Mouse (Mus musculus) brain, embryonic 18.5 days (tissue): ENCODE data around the gene Palld.

Experiments
- DNase-seq: peaks from one replicate; pipeline ENCODE4 v3.0.0-alpha.2; 2012; ENCODE audit warnings: low read depth, low spot score

Gene Palld

GRCm38 (mm10) chr8:61730669-61731068 is 171.8 kb downstream of the Palld start:
- no peak for DNase-seq

GRCm38 (mm10) chr8:61725306-61726017 is 177.0 kb downstream of the Palld start:
- DNase-seq, result no peak

- no peak for DNase-seq
These were observed 180.3 kb downstream of the Palld start for GRCm38 (mm10) chr8:61722226-61722625.

GRCm38 (mm10) chr8:61715351-61716125 is 187.0 kb downstream of the Palld start:
- DNase-seq, result no peak

- no peak for DNase-seq
These were observed 188.1 kb downstream of the Palld start for GRCm38 (mm10) chr8:61714293-61714831.

GRCm38 (mm10) chr8:61713195-61713990 is 189.1 kb downstream of the Palld start:
- DNase-seq, result no peak

GRCm38 (mm10) chr8:61712426-61712825 is 190.1 kb downstream of the Palld start:
- DNase-seq, result no peak

GRCm38 (mm10) chr8:61708586-61709305 is 193.7 kb downstream of the Palld start:
- DNase-seq, result no peak

GRCm38 (mm10) chr8:61705491-61705890 is 197.0 kb downstream of the Palld start:
- no peak for DNase-seq

- DNase-seq, result no peak
These were observed 200.4 kb downstream of the Palld start for GRCm38 (mm10) chr8:61702122-61702521.

GRCm38 (mm10) chr8:61700932-61701681 is 201.4 kb downstream of the Palld start:
- DNase-seq, result no peak

- no peak for DNase-seq
These were observed 202.2 kb downstream of the Palld start for GRCm38 (mm10) chr8:61700298-61700697.

GRCm38 (mm10) chr8:61698959-61699358 is 203.5 kb downstream of the Palld start:
- no peak for DNase-seq

- no peak for DNase-seq
These were observed 204.6 kb downstream of the Palld start for GRCm38 (mm10) chr8:61697728-61698385.

GRCm38 (mm10) chr8:61696846-61697455 is 205.5 kb downstream of the Palld start:
- no peak for DNase-seq

GRCm38 (mm10) chr8:61695416-61695815 is 207.1 kb downstream of the Palld start:
- no peak for DNase-seq

GRCm38 (mm10) chr8:61692866-61693265 is 209.6 kb downstream of the Palld start:
- no peak for DNase-seq

- no peak for DNase-seq
These were observed 210.4 kb downstream of the Palld start for GRCm38 (mm10) chr8:61692129-61692528.

- DNase-seq, result no peak
These were observed 211.1 kb downstream of the Palld start for GRCm38 (mm10) chr8:61691391-61691790.

GRCm38 (mm10) chr8:61687071-61687470 is 215.4 kb downstream of the Palld start:
- DNase-seq, result no peak
